ENCODE assay signal across 7 mouse cellular contexts in genomic region chr9:99569071-99569397, GRCm38 (mm10). TPM values are rescaled to one million over a fixed set of nuclear protein-coding genes. Genes with fewer than 3 reads are reported as not detected.
A peak's percentile ranks its signal among the peaks of the same experiment; 100 is the strongest.
DNase-seq lines count a peak whose midpoint lies in the region; ATAC-seq and TF ChIP-seq lines count a peak whose summit lies in the region.

No protein-coding gene starts in this region.

- WGBS in lung, postnatal 0 days: 2% methylated on average over 9 of the region's 9 CpGs
- 2% methylated on average over 9 of the region's 9 CpGs for WGBS in forebrain, embryonic 11.5 days
- WGBS in limb, embryonic 12.5 days: under 1% methylated on average over 9 of the region's 9 CpGs
- WGBS in olfactory bulb, adult 2 months: under 1% methylated on average over 9 of the region's 9 CpGs

- no peaks in the 10 kb centered on the region for H3K36me3 ChIP-seq in lung, postnatal 0 days (ENCODE audit: insufficient read depth, low read length)
- no peaks in the 10 kb centered on the region for H3K36me3 ChIP-seq in forebrain, embryonic 11.5 days (ENCODE audit: control insufficient read depth, insufficient read depth, low read length)
- no peaks in the 10 kb centered on the region for H3K36me3 ChIP-seq in limb, embryonic 12.5 days

- TF ChIP-seq POLR2A in olfactory bulb, adult 2 months (IDR thresholded peaks at IDR 0.05; ENCODE audit: insufficient read depth, low read depth, low read length): no peak

- peak overlapping the region; percentile 89 for H3K9ac ChIP-seq in lung, postnatal 0 days (replicated peaks; ENCODE audit: low read depth)
- peak overlapping the region; percentile 95 for H3K9ac ChIP-seq in forebrain, embryonic 11.5 days (ENCODE audit: low read length)
- H3K9ac ChIP-seq in limb, embryonic 12.5 days (replicated peaks): peak overlapping the region; percentile 85

- H3K4me3 ChIP-seq in lung, postnatal 0 days (ENCODE audit: low read depth, low read length): peak overlapping the region; percentile 90
- peak overlapping the region; percentile 97 for H3K4me3 ChIP-seq in forebrain, embryonic 11.5 days (ENCODE audit: low read depth, low read length)
- H3K4me3 ChIP-seq in limb, embryonic 12.5 days (replicated peaks): peak overlapping the region; percentile 94
- peak overlapping the region; percentile 86 for H3K4me3 ChIP-seq in olfactory bulb, adult 2 months (ENCODE audit: insufficient read depth, low read depth, low read length)

- H3K27ac ChIP-seq in lung, postnatal 0 days (ENCODE audit: low read length): peak overlapping the region; percentile 99
- no peak overlapping the region for H3K27ac ChIP-seq in forebrain, embryonic 11.5 days (ENCODE audit: low read depth, low read length)
- H3K27ac ChIP-seq in limb, embryonic 12.5 days: peak overlapping the region; percentile 95
- H3K27ac ChIP-seq in olfactory bulb, adult 2 months (ENCODE audit: insufficient read depth, low read depth, low read length): no peak overlapping the region

- no peak for TF ChIP-seq CTCF in lung, postnatal 0 days (IDR thresholded peaks at IDR 0.05)
- no peak for TF ChIP-seq CTCF in olfactory bulb, adult 2 months (IDR thresholded peaks at IDR 0.05; ENCODE audit: insufficient read depth, low read depth, low read length)

- peaks cover 7% of the 10 kb centered on the region; the same call in 1 of the 2 replicates for H3K4me1 ChIP-seq in lung, postnatal 0 days (ENCODE audit: insufficient read depth, low read depth, low read length)
- H3K4me1 ChIP-seq in forebrain, embryonic 11.5 days (replicated peaks; ENCODE audit: control insufficient read depth, insufficient read depth, low read length): peaks cover 5% of the 10 kb centered on the region; the same call in 1 of the 2 replicates
- H3K4me1 ChIP-seq in limb, embryonic 12.5 days (replicated peaks): peaks cover 11% of the 10 kb centered on the region
- H3K4me1 ChIP-seq in olfactory bulb, adult 2 months (ENCODE audit: control insufficient read depth, insufficient read depth, low read length): no peaks in the 10 kb centered on the region

- H3K9me3 ChIP-seq in lung, postnatal 0 days (ENCODE audit: low read length): no peaks in the 10 kb centered on the region
- H3K9me3 ChIP-seq in forebrain, embryonic 11.5 days (ENCODE audit: control insufficient read depth, low read length): no peaks in the 10 kb centered on the region
- H3K9me3 ChIP-seq in limb, embryonic 12.5 days: no peaks in the 10 kb centered on the region

- DNase-seq in lung, postnatal 0 days (ENCODE audit: low spot score): no peak
- no peak for DNase-seq in lung, postnatal 14 days
- DNase-seq in forebrain, embryonic 11.5 days (ENCODE audit: low spot score): no peak
- DNase-seq in frontal cortex, postnatal 10 days (ENCODE audit: low spot score in 2 of 2): no peak
- DNase-seq in thymus, postnatal 0 days (ENCODE audit: low spot score): no peak

- TF ChIP-seq EP300 in lung, postnatal 0 days (IDR thresholded peaks at IDR 0.05): no peak

- no peaks in the 10 kb centered on the region for H3K27me3 ChIP-seq in lung, postnatal 0 days (replicated peaks; ENCODE audit: insufficient read depth, low read length)
- H3K27me3 ChIP-seq in forebrain, embryonic 11.5 days (ENCODE audit: control insufficient read depth, insufficient read depth, low read length): no peaks in the 10 kb centered on the region
- peaks cover 4% of the 10 kb centered on the region; the same call in 1 of the 2 replicates for H3K27me3 ChIP-seq in limb, embryonic 12.5 days

- H3K4me2 ChIP-seq in lung, postnatal 0 days (replicated peaks; ENCODE audit: low read depth, low read length): peak overlapping the region; percentile 87
- H3K4me2 ChIP-seq in forebrain, embryonic 11.5 days (ENCODE audit: low read depth, low read length, severe bottlenecking): peak overlapping the region; percentile 90
- H3K4me2 ChIP-seq in limb, embryonic 12.5 days: peak overlapping the region; percentile 85

- peak; percentile 47; the same call in 1 of the 2 replicates for ATAC-seq in lung, postnatal 0 days
- peak; percentile 53; the same call in 1 of the 2 replicates for ATAC-seq in forebrain, embryonic 11.5 days (replicated peaks; ENCODE audit: low FRiP score)
- 0 out of 2 replicates have a peak, but pooled peaks have one; percentile 8 for ATAC-seq in limb, embryonic 12.5 days (ENCODE audit: insufficient number of reproducible peaks, insufficient read depth, low FRiP score, low TSS enrichment, low read depth)

RNA-seq across cellular contexts. Expression of gene Armc8, which starts 0.3 kb away (rescaled TPM):
- 13.7 and 15.8 TPM in 2 replicates for polyA plus RNA-seq in lung, postnatal 0 days (2015; fragmentation: Nextera tagmentation; extraction: Ambion mirVana)
- 38.9 and 39.9 TPM in 2 replicates for polyA plus RNA-seq in forebrain, embryonic 11.5 days (2014; fragmentation: Nextera tagmentation; extraction: Ambion mirVana)
- 22.4 and 22.5 TPM in 2 replicates for polyA plus RNA-seq in limb, embryonic 12.5 days (2016; fragmentation: Nextera tagmentation; extraction: Ambion mirVana)
- polyA plus RNA-seq in olfactory bulb, adult 2 months (2012; ENCODE audit: insufficient read depth, insufficient read length, low replicate concordance, missing spikeins): not detected in 2 replicates
- 17.0 and 19.5 TPM in 2 replicates for polyA plus RNA-seq in thymus, postnatal 0 days (2015; fragmentation: Nextera tagmentation; extraction: Ambion mirVana)

RNA-seq across cellular contexts. Expression of gene Dbr1, which starts 6.6 kb away (rescaled TPM):
- 14.1 and 15.8 TPM in 2 replicates for polyA plus RNA-seq in lung, postnatal 0 days (2015; fragmentation: Nextera tagmentation; extraction: Ambion mirVana)
- 37.2 and 39.8 TPM in 2 replicates for polyA plus RNA-seq in forebrain, embryonic 11.5 days (2014; fragmentation: Nextera tagmentation; extraction: Ambion mirVana)
- polyA plus RNA-seq in limb, embryonic 12.5 days (2016; fragmentation: Nextera tagmentation; extraction: Ambion mirVana): 32.7 and 34.1 TPM in 2 replicates
- not detected in 2 replicates for polyA plus RNA-seq in olfactory bulb, adult 2 months (2012; ENCODE audit: insufficient read depth, insufficient read length, low replicate concordance, missing spikeins)
- polyA plus RNA-seq in thymus, postnatal 0 days (2015; fragmentation: Nextera tagmentation; extraction: Ambion mirVana): 29.8 and 38.2 TPM in 2 replicates

RNA-seq across cellular contexts. Expression of gene A4gnt, which starts 43.3 kb away (rescaled TPM):
- not detected in 2 replicates for polyA plus RNA-seq in lung, postnatal 0 days (2015; fragmentation: Nextera tagmentation; extraction: Ambion mirVana)
- not detected in 2 replicates for polyA plus RNA-seq in forebrain, embryonic 11.5 days (2014; fragmentation: Nextera tagmentation; extraction: Ambion mirVana)
- polyA plus RNA-seq in limb, embryonic 12.5 days (2016; fragmentation: Nextera tagmentation; extraction: Ambion mirVana): not detected in 2 replicates
- not detected in 2 replicates for polyA plus RNA-seq in olfactory bulb, adult 2 months (2012; ENCODE audit: insufficient read depth, insufficient read length, low replicate concordance, missing spikeins)
- polyA plus RNA-seq in thymus, postnatal 0 days (2015; fragmentation: Nextera tagmentation; extraction: Ambion mirVana): 0.09 TPM in 1 of 2 replicates, not detected in the other

Comparison
In these comparisons a context has a peak if more than half of its experiments do, and no peak if none do; other contexts are left out.
1. H3K27ac ChIP-seq: peak in lung, postnatal 0 days (single experiment) and limb, embryonic 12.5 days (single experiment); none in forebrain, embryonic 11.5 days (single experiment) and olfactory bulb, adult 2 months (single experiment).
2. RNA of gene Dbr1, which starts 6.6 kb away (polyA plus RNA-seq): 29.8 to 38.2 TPM in thymus, postnatal 0 days, 37.2 to 39.8 TPM in forebrain, embryonic 11.5 days, 32.7 to 34.1 TPM in limb, embryonic 12.5 days and 14.1 to 15.8 TPM in lung, postnatal 0 days; not detected in olfactory bulb, adult 2 months; every median in the first group is over 10 times any median in the second.
3. Peak in every context shown above with its lines, with median percentiles within 50 percentile points of each other: ATAC-seq, H3K4me2 ChIP-seq, H3K4me3 ChIP-seq and H3K9ac ChIP-seq.